Mouse (Mus musculus) kidney, postnatal 0 days (tissue): Measurements from ENCODE around the gene Clstn2. TPM values are rescaled to one million over a fixed set of nuclear protein-coding genes. Genes with fewer than 3 reads are reported as not detected.

ENCODE experiments used
- ATAC-seq: fragments of 200-750 bp; cut with Nextera tagmentation; replicated peaks from 2 replicates; pipeline ENCODE4 v1.8.0; 2017; ENCODE audit warnings: low read depth, moderate number of reproducible peaks, moderate TSS enrichment, moderate library complexity; ENCODE audit not compliant: low FRiP score
- DNase-seq: peaks from one replicate; pipeline ENCODE4 v3.0.0-alpha.2; 2016; ENCODE audit warnings: low spot score
- H3K27ac ChIP-seq: fragments of 300-500 bp; sonication (generic); 2 replicates; pipeline ENCODE4 v1.5.1; 2014; ENCODE audit warnings: mild to moderate bottlenecking
- H3K27me3 ChIP-seq: fragments of 300-500 bp; sonication (generic); 2 replicates; pipeline ENCODE4 v1.6.1; 2014; ENCODE audit warnings: low read length, mixed read lengths; ENCODE audit not compliant: insufficient read depth
- H3K36me3 ChIP-seq: fragments of 300-500 bp; sonication (generic); 2 replicates; pipeline ENCODE4 v1.6.1; 2014; ENCODE audit warnings: low read length, mixed read lengths; ENCODE audit not compliant: insufficient read depth
- H3K4me1 ChIP-seq: fragments of 300-500 bp; sonication (generic); replicated peaks from 2 replicates; pipeline ENCODE4 v1.6.1; 2014; ENCODE audit warnings: antibody characterized with exemption, low read length, mixed read lengths; ENCODE audit not compliant: insufficient read depth
- H3K4me2 ChIP-seq: fragments of 300-500 bp; sonication (generic); 2 replicates; pipeline ENCODE4 v1.6.1; 2014; ENCODE audit warnings: mild to moderate bottlenecking, low read length, moderate library complexity, mixed read lengths
- H3K4me3 ChIP-seq: fragments of 300-500 bp; sonication (generic); replicated peaks from 2 replicates; pipeline ENCODE4 v1.5.1; 2014; ENCODE audit warnings: low read depth, low read length
- H3K9ac ChIP-seq: fragments of 300-500 bp; sonication (generic); 2 replicates; pipeline ENCODE4 v1.6.1; 2014; ENCODE audit warnings: low read depth, low read length
- H3K9me3 ChIP-seq: fragments of 300-500 bp; sonication (generic); replicated peaks from 2 replicates; pipeline ENCODE4 v1.6.1; 2016; ENCODE audit warnings: low read length, inconsistent platforms, mixed read lengths
- CTCF ChIP-seq: IDR thresholded peaks from 2 replicates; pipeline ENCODE4 v1.5.1; 2016; ENCODE audit warnings: antibody characterized with exemption, low read depth, mild to moderate bottlenecking, moderate library complexity
- whole genome bisulfite sequencing: fragments of 180-500 bp; shearing (Covaris S2); extraction: QIAGEN DNeasy Blood & Tissue Kit; methylation state at CpG from one replicate; pipeline ENCODE4 v1.1.7; 2014; 5-methylcytosine and 5-hydroxymethylcytosine counted together
- polyA plus RNA-seq: library from polyadenylated mRNA; unstranded; fragments of >200 nt; fragmentation: Nextera tagmentation; extraction: Ambion mirVana; gene quantifications from 2 replicates; pipeline ENCODE4 v1.2.1, GENCODE M21; 2015

Gene Clstn2
- polyA plus RNA-seq, 1 experiment from 2014 or later, result 0.91 TPM

GRCm38 (mm10) chr9:97602476-97602875, 430.5 kb downstream of the Clstn2 start:
- H3K9ac ChIP-seq, result no peak overlapping the region
- no peak overlapping the region for H3K4me3 ChIP-seq
- H3K36me3 ChIP-seq, result no peaks in the 10 kb centered on the region
- H3K27ac ChIP-seq, result no peak overlapping the region
- no peak overlapping the region for H3K4me2 ChIP-seq
- no peak for TF ChIP-seq CTCF
- 48% methylated on average over 5 of the region's 5 CpGs for WGBS
- DNase-seq, result peak; percentile 34
- no peaks in the 10 kb centered on the region for H3K27me3 ChIP-seq
- H3K9me3 ChIP-seq, result no peaks in the 10 kb centered on the region
- H3K4me1 ChIP-seq, result no peaks in the 10 kb centered on the region
- no peak for ATAC-seq

- TF ChIP-seq CTCF, result no peak
- no peak overlapping the region for H3K27ac ChIP-seq
- no peaks in the 10 kb centered on the region for H3K4me1 ChIP-seq
- 89% methylated on average over 3 of the region's 3 CpGs for WGBS
- no peak overlapping the region for H3K9ac ChIP-seq
- no peak overlapping the region for H3K4me3 ChIP-seq
- no peak overlapping the region for H3K4me2 ChIP-seq
- no peaks in the 10 kb centered on the region for H3K36me3 ChIP-seq
- H3K9me3 ChIP-seq, result no peaks in the 10 kb centered on the region
- H3K27me3 ChIP-seq, result no peaks in the 10 kb centered on the region
- ATAC-seq (no peak), DNase-seq (no peak)
Measured at GRCm38 (mm10) chr9:97599006-97599405, 434.0 kb downstream of the Clstn2 start.

GRCm38 (mm10) chr9:97590712-97591111, 442.3 kb downstream of the Clstn2 start:
- Histone ChIP-seq H3K9me3 (no peaks in the 10 kb centered on the region), H3K4me3 (no peak overlapping the region), H3K4me2 (no peak overlapping the region), H3K27me3 (no peaks in the 10 kb centered on the region), H3K36me3 (no peaks in the 10 kb centered on the region), H3K4me1 (no peaks in the 10 kb centered on the region), H3K27ac (no peak overlapping the region), H3K9ac (no peak overlapping the region)
- WGBS, result 71% methylated on average over 4 of the region's 4 CpGs
- no peak for DNase-seq
- no peak for TF ChIP-seq CTCF
- no peak for ATAC-seq

- H3K9ac ChIP-seq, result no peak overlapping the region
- no peak overlapping the region for H3K4me3 ChIP-seq
- H3K27me3 ChIP-seq, result no peaks in the 10 kb centered on the region
- WGBS, result 69% methylated on average over 7 of the region's 7 CpGs
- no peak for ATAC-seq
- no peaks in the 10 kb centered on the region for H3K36me3 ChIP-seq
- no peak overlapping the region for H3K4me2 ChIP-seq
- H3K9me3 ChIP-seq, result no peaks in the 10 kb centered on the region
- H3K4me1 ChIP-seq, result no peaks in the 10 kb centered on the region
- no peak overlapping the region for H3K27ac ChIP-seq
- no peak for TF ChIP-seq CTCF
- no peak for DNase-seq
Measured at GRCm38 (mm10) chr9:97570881-97571280, 462.1 kb downstream of the Clstn2 start.

- Histone ChIP-seq H3K4me1 (no peaks in the 10 kb centered on the region), H3K4me2 (no peak overlapping the region), H3K27ac (no peak overlapping the region), H3K27me3 (no peaks in the 10 kb centered on the region), H3K9ac (no peak overlapping the region), H3K4me3 (no peak overlapping the region), H3K36me3 (no peaks in the 10 kb centered on the region), H3K9me3 (no peaks in the 10 kb centered on the region)
- WGBS, result 89% methylated on average over 6 of the region's 6 CpGs
- no peak for ATAC-seq
- no peak for DNase-seq
- TF ChIP-seq CTCF, result no peak
Measured at GRCm38 (mm10) chr9:97563121-97563520, 469.9 kb downstream of the Clstn2 start.

- H3K4me3 ChIP-seq, result no peak overlapping the region
- H3K36me3 ChIP-seq, result no peaks in the 10 kb centered on the region
- no peak for DNase-seq
- 84% methylated on average over 4 of the region's 4 CpGs for WGBS
- H3K27ac ChIP-seq, result no peak overlapping the region
- no peak overlapping the region for H3K4me2 ChIP-seq
- no peak for ATAC-seq
- H3K27me3 ChIP-seq, result no peaks in the 10 kb centered on the region
- no peak for TF ChIP-seq CTCF
- no peaks in the 10 kb centered on the region for H3K9me3 ChIP-seq
- H3K4me1 ChIP-seq, result no peaks in the 10 kb centered on the region
- no peak overlapping the region for H3K9ac ChIP-seq
Measured at GRCm38 (mm10) chr9:97544359-97544758, 488.6 kb downstream of the Clstn2 start.

- Histone ChIP-seq H3K4me1 (no peaks in the 10 kb centered on the region), H3K9ac (no peak overlapping the region), H3K4me2 (no peak overlapping the region), H3K27ac (no peak overlapping the region), H3K9me3 (no peaks in the 10 kb centered on the region), H3K36me3 (no peaks in the 10 kb centered on the region), H3K27me3 (no peaks in the 10 kb centered on the region), H3K4me3 (no peak overlapping the region)
- DNase-seq (no peak), ATAC-seq (no peak)
- 80% methylated on average over 6 of the region's 6 CpGs for WGBS
- TF ChIP-seq CTCF, result no peak
Measured at GRCm38 (mm10) chr9:97541419-97541818, 491.6 kb downstream of the Clstn2 start.
